Mouse (Mus musculus) lung, embryonic 16.5 days (tissue): Measurements from ENCODE around the gene Notch1. TPM values are rescaled to one million over a fixed set of nuclear protein-coding genes. Genes with fewer than 3 reads are reported as not detected.

ENCODE experiments used
- ATAC-seq: fragments of 200-750 bp; cut with Nextera tagmentation; 2 replicates; pipeline ENCODE4 v1.8.0; 2017; ENCODE audit warnings: low read depth, mild to moderate bottlenecking, moderate library complexity
- H3K27ac ChIP-seq: fragments of 300-500 bp; sonication (generic); 2 replicates; pipeline ENCODE4 v1.5.1; 2014; ENCODE audit warnings: mild to moderate bottlenecking, control low read depth, low read length
- H3K27me3 ChIP-seq: fragments of 300-500 bp; sonication (generic); 2 replicates; pipeline ENCODE4 v1.6.1; 2014; ENCODE audit warnings: low read depth, low read length, mixed read lengths; ENCODE audit not compliant: control insufficient read depth, insufficient read depth
- H3K36me3 ChIP-seq: fragments of 300-500 bp; sonication (generic); 2 replicates; pipeline ENCODE4 v1.6.1; 2014; ENCODE audit warnings: low read length; ENCODE audit not compliant: control insufficient read depth, insufficient read depth
- H3K4me1 ChIP-seq: fragments of 300-500 bp; sonication (generic); replicated peaks from 2 replicates; pipeline ENCODE4 v1.6.1; 2014; ENCODE audit warnings: low read length, mixed read lengths; ENCODE audit not compliant: control insufficient read depth, insufficient read depth
- H3K4me2 ChIP-seq: fragments of 300-500 bp; sonication (generic); 2 replicates; pipeline ENCODE4 v1.6.1; 2014; ENCODE audit warnings: low read depth, low read length, control low read depth
- H3K4me3 ChIP-seq: fragments of 300-500 bp; sonication (generic); 2 replicates; pipeline ENCODE4 v1.5.1; 2014; ENCODE audit warnings: mild to moderate bottlenecking, low read length, control low read depth
- H3K9ac ChIP-seq: fragments of 300-500 bp; sonication (generic); 2 replicates; pipeline ENCODE4 v1.6.1; 2014; ENCODE audit warnings: low read length, control low read depth
- H3K9me3 ChIP-seq: fragments of 300-500 bp; sonication (generic); 2 replicates; pipeline ENCODE4 v1.6.1; 2016; ENCODE audit warnings: low read length; ENCODE audit not compliant: control insufficient read depth
- WGBS: fragments of 180-500 bp; shearing (Covaris S2); extraction: QIAGEN DNeasy Blood & Tissue Kit; methylation state at CpG from one replicate; pipeline ENCODE4 v1.1.7; 2014; 5-methylcytosine and 5-hydroxymethylcytosine counted together
- polyA plus RNA-seq: library from polyadenylated mRNA; unstranded; fragments of >200 nt; fragmentation: Nextera tagmentation; extraction: Ambion mirVana; gene quantifications from 2 replicates; pipeline ENCODE4 v1.2.1, GENCODE M21; 2015

Gene Notch1
- polyA plus RNA-seq, 1 experiment from 2014 or later, result 20.5 TPM

DNA sequence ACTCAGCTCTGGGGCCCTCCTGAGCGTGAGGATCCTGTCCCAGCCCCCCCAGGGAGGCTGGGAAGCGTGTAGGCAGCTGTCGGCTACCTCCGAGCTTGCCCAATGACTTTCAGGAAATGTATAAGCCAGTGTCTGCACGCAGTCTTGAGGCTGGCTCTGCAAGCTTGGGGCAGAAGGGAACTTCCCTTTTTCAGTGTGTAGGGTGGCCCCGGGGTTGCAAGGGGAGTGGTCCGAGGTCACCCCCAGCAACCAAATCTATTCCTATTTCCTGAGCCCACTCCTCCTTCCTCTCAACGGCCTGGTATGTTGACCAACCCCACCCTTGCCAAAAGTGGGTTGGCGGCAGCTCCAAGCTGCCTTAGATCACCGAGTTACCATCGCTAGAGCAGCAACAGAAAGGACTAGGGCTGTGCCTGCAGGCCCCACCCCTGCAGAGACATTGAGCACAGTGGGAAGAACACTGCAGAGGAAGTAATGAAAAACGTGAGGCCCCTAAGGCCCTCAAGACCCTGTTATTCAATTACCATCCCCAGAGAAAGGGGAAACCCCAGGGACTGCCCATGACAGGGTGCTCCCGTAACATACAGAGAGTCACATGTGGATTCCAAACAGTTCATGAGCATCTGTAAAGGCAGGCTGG lies 33.1 kb downstream of the Notch1 start:
- Histone ChIP-seq H3K27me3 (no peaks in the 10 kb centered on the region), H3K9ac (peak overlapping the region; percentile 21; the same call in 1 of the 2 replicates), H3K4me1 (peaks cover 59% of the 10 kb centered on the region), H3K4me3 (no peak overlapping the region), H3K27ac (peak overlapping the region; percentile 87), H3K9me3 (no peaks in the 10 kb centered on the region), H3K36me3 (peaks cover 42% of the 10 kb centered on the region), H3K4me2 (no peak overlapping the region)
- peak; percentile 26; the same call in 1 of the 2 replicates for ATAC-seq
- WGBS, result 39% methylated on average over 13 of the region's 13 CpGs

DNA sequence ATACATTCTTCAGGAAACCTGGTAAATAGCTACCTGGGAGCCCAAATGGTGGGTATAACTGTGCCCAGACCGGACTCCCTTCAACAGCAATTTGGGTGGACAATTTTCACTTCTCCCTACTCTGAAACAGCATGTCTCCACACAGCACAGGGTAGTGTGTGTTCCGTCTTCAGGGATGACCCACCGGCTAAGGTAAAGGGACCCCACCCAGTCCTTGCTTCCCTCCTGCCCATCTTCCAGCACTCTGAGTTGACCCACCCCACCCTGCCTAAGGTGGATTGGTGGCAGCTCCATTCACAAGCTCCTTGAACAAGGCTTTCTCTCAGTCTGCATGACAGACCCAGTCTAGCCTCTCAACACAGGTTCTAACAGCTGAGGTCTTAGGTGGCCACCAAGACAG lies 33.6 kb downstream of the Notch1 start:
- peaks cover 46% of the 10 kb centered on the region for H3K36me3 ChIP-seq
- whole genome bisulfite sequencing, result 63% methylated on average over 3 of the region's 3 CpGs
- no peaks in the 10 kb centered on the region for H3K9me3 ChIP-seq
- no peak for ATAC-seq
- no peak overlapping the region for H3K4me3 ChIP-seq
- H3K27ac ChIP-seq, result peak overlapping the region; percentile 87
- peak overlapping the region; percentile 21; the same call in 1 of the 2 replicates for H3K9ac ChIP-seq
- H3K27me3 ChIP-seq, result no peaks in the 10 kb centered on the region
- peaks cover 54% of the 10 kb centered on the region for H3K4me1 ChIP-seq
- no peak overlapping the region for H3K4me2 ChIP-seq

DNA sequence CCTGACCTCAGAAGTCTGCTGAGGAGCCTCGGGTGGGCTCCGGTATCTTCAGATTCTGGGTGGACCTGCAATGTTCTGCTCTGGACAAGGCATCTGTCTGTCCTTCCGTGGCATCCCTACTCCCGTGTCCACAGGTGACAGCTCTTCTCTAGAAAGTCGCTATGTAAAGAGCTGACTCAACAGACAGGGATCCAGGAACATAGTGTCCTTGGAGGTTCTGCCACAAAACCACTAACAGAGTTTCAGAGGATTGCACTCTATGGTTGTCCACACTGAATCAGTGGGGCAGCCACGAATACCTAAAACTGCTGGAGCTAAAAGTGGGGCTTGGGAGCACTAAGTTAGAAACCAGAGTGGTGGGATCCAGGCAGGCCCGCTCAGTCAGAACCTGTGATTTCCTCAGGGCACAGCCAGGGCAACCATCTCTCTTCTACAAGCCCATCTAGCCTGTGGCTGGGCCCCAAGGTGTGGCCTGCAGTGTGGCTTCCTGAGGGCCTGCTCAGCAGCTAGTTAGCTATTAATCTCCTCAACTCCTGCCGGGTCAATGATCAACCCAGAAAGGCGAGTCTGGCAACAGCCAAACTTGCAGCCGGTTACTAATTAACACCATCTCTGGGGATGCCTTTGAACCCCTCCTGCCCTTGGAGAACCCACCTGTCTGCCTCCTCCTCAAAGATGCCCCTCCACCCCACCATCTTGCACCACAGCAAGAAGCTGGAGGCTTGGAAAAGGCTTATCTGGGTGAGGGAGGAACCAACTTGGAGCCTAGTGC lies 34.6 kb downstream of the Notch1 start:
- peak; percentile 72 for ATAC-seq
- peak overlapping the region; percentile 34; the same call in 1 of the 2 replicates for H3K9ac ChIP-seq

DNA sequence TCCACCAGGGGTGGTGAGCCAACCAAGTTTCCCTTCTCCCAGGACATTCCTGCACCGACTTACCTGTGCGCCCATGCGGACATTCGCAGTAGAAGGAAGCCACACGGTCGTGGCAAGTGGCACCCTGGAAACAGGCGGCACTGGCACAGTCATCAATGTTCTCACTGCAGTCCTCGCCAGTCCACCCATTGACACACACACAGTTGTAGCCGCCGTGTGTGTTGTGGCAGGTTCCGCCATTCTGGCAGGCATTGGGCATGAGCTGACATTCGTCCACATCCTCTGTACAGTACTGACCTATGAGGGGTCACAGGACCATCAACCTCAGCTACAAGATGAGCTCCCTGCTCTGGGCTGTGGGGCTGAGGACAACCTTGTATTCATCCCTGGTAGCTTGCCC lies 35.6 kb downstream of the Notch1 start:
- Histone ChIP-seq H3K9me3 (no peaks in the 10 kb centered on the region), H3K9ac (peak overlapping the region; percentile 34; the same call in 1 of the 2 replicates), H3K4me3 (no peak overlapping the region), H3K4me2 (no peak overlapping the region), H3K27ac (no peak overlapping the region), H3K36me3 (peaks cover 54% of the 10 kb centered on the region), H3K27me3 (no peaks in the 10 kb centered on the region), H3K4me1 (peaks cover 35% of the 10 kb centered on the region)
- WGBS, result 87% methylated on average over 12 of the region's 12 CpGs
- ATAC-seq, result no peak

More for the DNA sequence above, 34.6 kb downstream of the Notch1 start:
- Histone ChIP-seq H3K4me2 (no peak overlapping the region), H3K36me3 (peaks cover 49% of the 10 kb centered on the region), H3K27me3 (no peaks in the 10 kb centered on the region), H3K4me1 (peaks cover 45% of the 10 kb centered on the region), H3K4me3 (no peak overlapping the region), H3K9me3 (no peaks in the 10 kb centered on the region), H3K27ac (peak overlapping the region; percentile 87)
- 57% methylated on average over 10 of the region's 10 CpGs for WGBS

DNA sequence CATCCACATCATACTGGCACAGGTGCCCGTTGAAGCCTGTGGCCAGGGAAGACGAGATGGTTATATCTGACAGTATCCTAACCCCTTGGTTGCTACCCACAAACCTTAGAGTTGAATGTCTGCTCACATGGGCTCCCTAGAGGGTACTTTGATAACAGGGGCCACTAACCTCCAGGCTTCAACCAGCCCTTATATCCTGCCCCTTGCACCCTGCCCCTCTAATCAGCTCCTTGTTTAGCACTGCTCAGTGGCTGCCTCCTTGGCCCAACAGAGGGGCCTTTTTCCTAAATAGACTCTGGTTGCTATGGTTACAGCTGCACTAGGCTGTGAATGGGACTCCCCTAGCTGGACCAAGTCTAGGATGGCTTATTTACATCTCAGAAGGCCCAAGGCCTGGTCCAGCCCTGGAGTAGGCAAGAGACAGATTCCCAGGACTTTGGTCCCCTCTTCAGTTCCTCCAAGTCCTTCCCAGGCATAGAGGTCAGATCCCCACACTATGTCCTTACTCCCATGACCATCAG lies 37.7 kb downstream of the Notch1 start:
- no peaks in the 10 kb centered on the region for H3K27me3 ChIP-seq

DNA sequence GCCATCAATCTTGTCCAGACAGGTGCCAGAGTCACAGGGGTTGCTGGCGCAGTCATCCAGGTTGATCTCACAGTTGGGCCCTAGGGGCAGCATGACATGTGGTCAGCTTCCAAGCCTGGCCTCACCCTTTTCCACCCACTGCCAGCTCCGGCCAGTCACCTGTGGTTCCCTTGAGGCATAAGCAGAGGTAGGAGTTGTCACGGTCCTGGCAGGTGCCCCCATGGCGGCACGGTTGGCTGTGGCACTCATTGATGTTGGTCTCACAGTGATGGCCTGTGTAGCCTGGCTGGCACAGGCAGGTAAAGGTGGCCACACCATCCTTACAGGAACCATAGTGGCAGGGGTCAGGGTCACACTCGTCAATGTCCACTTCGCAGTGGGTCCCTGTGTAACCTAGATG lies 38.6 kb downstream of the Notch1 start:
- Histone ChIP-seq H3K36me3 (peaks cover 67% of the 10 kb centered on the region), H3K27ac (no peak overlapping the region), H3K9me3 (no peaks in the 10 kb centered on the region), H3K4me2 (no peak overlapping the region), H3K9ac (no peak overlapping the region), H3K4me3 (no peak overlapping the region), H3K4me1 (peaks cover 10% of the 10 kb centered on the region; the same call in 1 of the 2 replicates), H3K27me3 (no peaks in the 10 kb centered on the region)
- no peak for ATAC-seq
- 92% methylated on average over 7 of the region's 7 CpGs for WGBS

More for the DNA sequence above, 37.7 kb downstream of the Notch1 start:
- ATAC-seq, result no peak
- no peak overlapping the region for H3K27ac ChIP-seq
- H3K4me1 ChIP-seq, result peaks cover 16% of the 10 kb centered on the region
- H3K9me3 ChIP-seq, result no peaks in the 10 kb centered on the region
- H3K4me2 ChIP-seq, result no peak overlapping the region
- H3K36me3 ChIP-seq, result peaks cover 59% of the 10 kb centered on the region
- 87% methylated on average over 2 of the region's 2 CpGs for WGBS
- no peak overlapping the region for H3K4me3 ChIP-seq
- no peak overlapping the region for H3K9ac ChIP-seq

DNA sequence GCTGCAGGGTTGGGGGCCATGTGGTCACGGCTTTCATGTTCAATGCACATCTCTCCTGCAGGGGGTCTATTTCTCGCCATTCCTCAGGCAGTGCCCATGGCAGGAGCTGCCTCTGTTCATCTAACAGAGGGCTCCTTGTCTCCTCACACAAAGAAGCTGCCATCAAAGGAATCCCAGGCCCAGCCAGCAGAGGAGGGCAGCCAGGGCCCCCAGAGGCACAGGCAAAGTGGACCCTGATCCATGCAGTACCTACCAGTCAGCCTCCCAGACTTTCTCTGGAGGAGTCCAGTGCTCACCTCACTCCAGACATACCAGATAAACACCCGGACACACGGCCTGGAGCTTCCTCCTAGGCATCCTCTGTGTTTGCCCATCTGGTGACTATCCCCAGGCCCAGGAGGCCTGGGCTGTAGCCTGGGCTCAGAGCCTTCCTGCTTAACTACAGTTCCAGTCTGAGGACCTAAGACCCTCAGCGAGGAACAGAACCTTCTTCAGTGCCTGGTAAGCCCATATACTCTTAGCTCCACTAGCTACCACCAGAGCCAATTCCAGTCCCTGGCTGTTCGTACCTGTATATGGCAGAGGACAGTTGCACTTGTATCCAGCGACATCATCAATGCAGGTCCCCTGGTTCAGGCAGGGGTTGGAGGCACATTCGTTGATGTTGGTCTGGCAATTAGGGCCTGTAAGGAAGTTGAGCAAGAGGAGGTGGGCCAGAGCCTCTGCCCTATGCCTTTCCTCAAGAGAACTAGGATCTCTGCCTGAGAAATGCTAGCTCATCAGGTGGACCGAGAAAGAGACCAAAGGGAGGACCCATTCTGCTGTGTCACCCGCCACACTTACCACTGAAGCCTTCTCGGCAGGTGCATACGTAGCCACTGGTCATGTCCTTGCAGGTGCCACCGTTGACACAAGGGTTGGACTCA lies 40.7 kb downstream of the Notch1 start:
- Histone ChIP-seq H3K4me3 (no peak overlapping the region), H3K27me3 (no peaks in the 10 kb centered on the region), H3K4me1 (peaks cover 2% of the 10 kb centered on the region; the same call in 1 of the 2 replicates), H3K27ac (peak overlapping the region; percentile 89), H3K36me3 (peaks cover 72% of the 10 kb centered on the region), H3K4me2 (no peak overlapping the region), H3K9me3 (no peaks in the 10 kb centered on the region), H3K9ac (peak overlapping the region; percentile 38)
- ATAC-seq, result no peak
- WGBS, result 66% methylated on average over 13 of the region's 13 CpGs

DNA sequence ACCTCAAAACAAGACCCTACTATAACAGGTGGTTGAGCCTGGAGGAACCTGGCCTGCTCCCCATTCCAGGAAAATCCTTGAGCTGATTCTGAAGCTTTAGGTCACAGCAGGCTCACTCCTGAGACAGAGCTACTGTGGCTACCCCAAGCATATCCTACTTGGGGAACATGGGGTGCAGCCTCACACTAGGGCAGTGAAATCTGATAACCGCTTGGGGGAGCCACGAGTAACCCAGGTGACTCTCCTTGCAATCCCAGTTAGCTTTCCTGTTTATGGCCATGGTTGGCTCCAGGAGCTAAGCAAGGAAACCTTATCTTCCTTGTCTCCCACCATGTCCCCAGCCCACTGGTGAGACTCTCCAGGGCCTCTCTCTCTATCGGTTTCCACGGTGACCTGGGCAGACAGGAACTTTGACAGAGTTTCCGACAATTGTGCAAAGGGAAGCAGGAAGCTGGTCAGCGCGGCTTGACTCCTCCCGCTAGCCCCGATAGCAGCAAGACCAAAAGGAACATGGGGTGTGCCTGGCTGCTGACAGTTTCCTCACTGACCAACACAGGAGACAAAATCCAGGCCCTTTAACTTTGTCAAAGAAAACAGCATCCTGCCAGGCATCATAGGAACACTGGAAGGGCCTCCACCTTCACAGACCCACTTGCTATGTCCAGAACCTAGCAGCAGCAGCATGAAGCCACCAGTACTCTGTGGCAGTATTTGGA lies 41.5 kb downstream of the Notch1 start:
- no peak overlapping the region for H3K4me2 ChIP-seq
- peak overlapping the region; percentile 89 for H3K27ac ChIP-seq
- 29% methylated on average over 9 of the region's 9 CpGs for WGBS
- no peaks in the 10 kb centered on the region for H3K27me3 ChIP-seq
- H3K9ac ChIP-seq, result peak overlapping the region; percentile 38
- peaks cover 72% of the 10 kb centered on the region for H3K36me3 ChIP-seq
- H3K4me1 ChIP-seq, result peaks cover 2% of the 10 kb centered on the region; the same call in 1 of the 2 replicates
- ATAC-seq, result peak; percentile 73
- no peak overlapping the region for H3K4me3 ChIP-seq
- H3K9me3 ChIP-seq, result no peaks in the 10 kb centered on the region
